Comparison of ENCODE assay signal across 8 mouse cellular contexts in genomic region chr9:73162571-73163333, GRCm38 (mm10). TPM values are rescaled to one million over a fixed set of nuclear protein-coding genes. Genes with fewer than 3 reads are reported as not detected.
DNase-seq lines count a peak whose midpoint lies in the region; ATAC-seq lines count a peak whose summit lies in the region.

No protein-coding gene starts in this region.

- no peaks in the 10 kb centered on the region for H3K36me3 ChIP-seq in embryonic facial prominence, embryonic 11.5 days (replicated peaks; ENCODE audit: control insufficient read depth, insufficient read depth, low read depth, low read length)
- H3K36me3 ChIP-seq in heart, embryonic 10.5 days = no peaks in the 10 kb centered on the region
- H3K36me3 ChIP-seq in kidney, embryonic 15.5 days = no peaks in the 10 kb centered on the region
- no peaks in the 10 kb centered on the region for H3K36me3 ChIP-seq in limb, embryonic 15.5 days

- peak overlapping the region; percentile 22 for H3K4me2 ChIP-seq in embryonic facial prominence, embryonic 11.5 days (ENCODE audit: low read depth, low read length)
- peak overlapping the region; percentile 59 for H3K4me2 ChIP-seq in kidney, embryonic 15.5 days
- peak overlapping the region; percentile 48 for H3K4me2 ChIP-seq in limb, embryonic 15.5 days

- ATAC-seq in embryonic facial prominence, embryonic 11.5 days (replicated peaks; ENCODE audit: insufficient number of reproducible peaks, low FRiP score, low TSS enrichment, low read depth) = no peak
- ATAC-seq in kidney, embryonic 15.5 days (replicated peaks; ENCODE audit: low FRiP score) = 0 out of 2 replicates have a peak, but pooled peaks have one; percentile 71
- no peak; the same call in 1 of the 2 replicates for ATAC-seq in limb, embryonic 15.5 days (ENCODE audit: insufficient number of reproducible peaks, low FRiP score, low TSS enrichment, low read depth)

- H3K27ac ChIP-seq in embryonic facial prominence, embryonic 11.5 days (replicated peaks; ENCODE audit: low read depth, low read length) = no peak overlapping the region
- H3K27ac ChIP-seq in heart, embryonic 10.5 days = no peak overlapping the region
- no peak overlapping the region for H3K27ac ChIP-seq in kidney, embryonic 15.5 days
- no peak overlapping the region for H3K27ac ChIP-seq in limb, embryonic 15.5 days

- peak overlapping the region; percentile 5; the same call in 1 of the 2 replicates for H3K4me3 ChIP-seq in embryonic facial prominence, embryonic 11.5 days (ENCODE audit: low read depth, low read length)
- peak overlapping the region; percentile 49 for H3K4me3 ChIP-seq in heart, embryonic 10.5 days
- H3K4me3 ChIP-seq in kidney, embryonic 15.5 days (replicated peaks) = peak overlapping the region; percentile 25
- peak overlapping the region; percentile 26 for H3K4me3 ChIP-seq in limb, embryonic 15.5 days

- peak overlapping the region; percentile 30; the same call in 1 of the 2 replicates for H3K9ac ChIP-seq in embryonic facial prominence, embryonic 11.5 days (replicated peaks; ENCODE audit: low read length)
- no peak overlapping the region for H3K9ac ChIP-seq in kidney, embryonic 15.5 days
- no peak overlapping the region for H3K9ac ChIP-seq in limb, embryonic 15.5 days

- 19% methylated on average over 26 of the region's 26 CpGs for WGBS in embryonic facial prominence, embryonic 11.5 days
- WGBS in heart, embryonic 10.5 days = 13% methylated on average over 26 of the region's 26 CpGs
- WGBS in kidney, embryonic 15.5 days = 16% methylated on average over 26 of the region's 26 CpGs
- 18% methylated on average over 26 of the region's 26 CpGs for WGBS in limb, embryonic 15.5 days

- H3K9me3 ChIP-seq in embryonic facial prominence, embryonic 11.5 days (replicated peaks; ENCODE audit: control insufficient read depth, low read length) = no peaks in the 10 kb centered on the region
- H3K9me3 ChIP-seq in heart, embryonic 10.5 days = no peaks in the 10 kb centered on the region
- no peaks in the 10 kb centered on the region for H3K9me3 ChIP-seq in kidney, embryonic 15.5 days (replicated peaks)
- H3K9me3 ChIP-seq in limb, embryonic 15.5 days = no peaks in the 10 kb centered on the region

- H3K27me3 ChIP-seq in embryonic facial prominence, embryonic 11.5 days (ENCODE audit: control insufficient read depth, insufficient read depth, low read length) = no peaks in the 10 kb centered on the region
- peaks cover 4% of the 10 kb centered on the region; the same call in 1 of the 2 replicates for H3K27me3 ChIP-seq in heart, embryonic 10.5 days (ENCODE audit: insufficient read depth, poor library complexity, severe bottlenecking)
- peaks cover 21% of the 10 kb centered on the region for H3K27me3 ChIP-seq in kidney, embryonic 15.5 days
- H3K27me3 ChIP-seq in limb, embryonic 15.5 days = 0 out of 2 replicates have a peak, but pooled peaks cover 4% of the 10 kb centered on the region

- no peaks in the 10 kb centered on the region for H3K4me1 ChIP-seq in embryonic facial prominence, embryonic 11.5 days (ENCODE audit: control insufficient read depth, insufficient read depth, low read length)
- no peaks in the 10 kb centered on the region for H3K4me1 ChIP-seq in heart, embryonic 10.5 days
- 0 out of 2 replicates have a peak, but pooled peaks cover 2% of the 10 kb centered on the region for H3K4me1 ChIP-seq in kidney, embryonic 15.5 days
- H3K4me1 ChIP-seq in limb, embryonic 15.5 days = no peaks in the 10 kb centered on the region

- peak; percentile 26 to 28 for DNase-seq in urinary bladder, adult 18-20 months (ENCODE audit: low spot score in 2 of 2)
- DNase-seq in urinary bladder, adult 2 months (ENCODE audit: low spot score) = no peak
- DNase-seq in embryonic facial prominence, embryonic 11.5 days (ENCODE audit: low spot score) = peak; percentile 95
- peak; percentile 93 for DNase-seq in heart, embryonic 10.5 days (ENCODE audit: low spot score)
- DNase-seq in monocyte, adult 2 months (ENCODE audit: low read depth in 1 of 2, low spot score in 2 of 2) = peak; percentile 8 to 26
- peak; percentile 37 to 76 for DNase-seq in spleen, postnatal 4 days (ENCODE audit: low spot score in 2 of 2)

RNA-seq across cellular contexts. Expression of gene Rsl24d1, which starts 49.5 kb away (rescaled TPM):
- 55.3 and 56.0 TPM in 2 replicates for polyA plus RNA-seq in urinary bladder, adult 2 months (2012; rRNA removed)
- polyA plus RNA-seq in embryonic facial prominence, embryonic 11.5 days (2014; fragmentation: Nextera tagmentation; extraction: Ambion mirVana) = 183 and 193 TPM in 2 replicates
- 101 and 124 TPM in 2 replicates for polyA plus RNA-seq in heart, embryonic 10.5 days (2016; fragmentation: Nextera tagmentation; extraction: Ambion mirVana)
- 119 and 126 TPM in 2 replicates for polyA plus RNA-seq in kidney, embryonic 15.5 days (2015; fragmentation: Nextera tagmentation; extraction: Ambion mirVana)
- polyA plus RNA-seq in limb, embryonic 15.5 days (2015; fragmentation: Nextera tagmentation; extraction: Ambion mirVana) = 99.4 and 106 TPM in 2 replicates
